Mouse (Mus musculus) cerebellum, adult 2 months (tissue): ENCODE results near the gene Prkce. TPM values are rescaled to one million over a fixed set of nuclear protein-coding genes. Genes with fewer than 3 reads are reported as not detected.

ENCODE experiments used
- DNase-seq, 2 experiments: peaks; one replicate each; pipeline ENCODE4 v3.0.0; 2021
- H3K27ac ChIP-seq: fragments of 200-500 bp; 2 replicates; pipeline ENCODE4 v1.5.1; 2012; ENCODE audit warnings: low read length, control low read depth, inconsistent platforms; ENCODE audit not compliant: insufficient read depth
- H3K27me3 ChIP-seq: fragments of 200-500 bp; 2 replicates; pipeline ENCODE4 v1.6.1; 2012; ENCODE audit warnings: inconsistent platforms, mild to moderate bottlenecking, low read length, moderate library complexity; ENCODE audit not compliant: control insufficient read depth, insufficient read depth
- H3K4me1 ChIP-seq: fragments of 200-500 bp; 2 replicates; pipeline ENCODE4 v1.6.1; 2011; ENCODE audit warnings: low read length; ENCODE audit not compliant: control insufficient read depth, insufficient read depth
- H3K4me3 ChIP-seq: fragments of 200-500 bp; replicated peaks from 2 replicates; pipeline ENCODE3; 2011; ENCODE audit warnings: mild to moderate bottlenecking, low read depth, low read length, control low read depth; ENCODE audit not compliant: insufficient read depth
- CTCF ChIP-seq: fragments of 200-500 bp; IDR thresholded peaks from 2 replicates; pipeline ENCODE4 v1.5.1; 2011; ENCODE audit warnings: low read depth, mild to moderate bottlenecking, control low read depth, low read length, moderate library complexity, borderline replicate concordance; ENCODE audit not compliant: insufficient read depth
- POLR2A ChIP-seq: fragments of 200-500 bp; IDR thresholded peaks from 2 replicates; pipeline ENCODE4 v1.6.1; 2011; ENCODE audit warnings: low read length, control low read depth, borderline replicate concordance; ENCODE audit not compliant: insufficient read depth
- WGBS: fragments of 180-500 bp; shearing (Covaris S2); methylation state at CpG from one replicate; pipeline ENCODE4 v1.1.7; 2018; 5-methylcytosine and 5-hydroxymethylcytosine counted together
- polyA plus RNA-seq: library from polyadenylated mRNA; depleted of rRNA; stranded (reverse); fragments of >200 nt; gene quantifications from 2 replicates; pipeline ENCODE4 v1.2.3, GENCODE M21; 2012

The Prkce gene
- polyA plus RNA-seq, 1 experiment: 53.7 TPM

GRCm38 (mm10) chr17:86243109-86243527 is 75.5 kb downstream of the Prkce start:
- Histone ChIP-seq H3K27ac (no peak overlapping the region), H3K4me1 (peaks cover 14% of the 10 kb centered on the region), H3K27me3 (no peaks in the 10 kb centered on the region), H3K4me3 (no peak overlapping the region)
- no peak for TF ChIP-seq POLR2A
- TF ChIP-seq CTCF: no peak
- WGBS: 90% methylated on average over 16 of the region's 16 CpGs
- no peak for DNase-seq

- H3K4me1 ChIP-seq: peaks cover 21% of the 10 kb centered on the region
- H3K4me3 ChIP-seq: no peak overlapping the region
- DNase-seq: no peak
- H3K27ac ChIP-seq: no peak overlapping the region
- no peaks in the 10 kb centered on the region for H3K27me3 ChIP-seq
- TF ChIP-seq CTCF (no peak), POLR2A (no peak)
- WGBS: 94% methylated on average over 5 of the region's 5 CpGs
Measured at GRCm38 (mm10) chr17:86244397-86244796, 76.8 kb downstream of the Prkce start.

GRCm38 (mm10) chr17:86248832-86249231 is 81.2 kb downstream of the Prkce start:
- peaks cover 59% of the 10 kb centered on the region for H3K4me1 ChIP-seq
- WGBS: 92% methylated on average over 8 of the region's 8 CpGs
- H3K27ac ChIP-seq: peak overlapping the region; percentile 85; the same call in 1 of the 2 replicates
- no peak overlapping the region for H3K4me3 ChIP-seq
- H3K27me3 ChIP-seq: no peaks in the 10 kb centered on the region
- DNase-seq: no peak
- TF ChIP-seq CTCF (no peak), POLR2A (no peak)

DNA sequence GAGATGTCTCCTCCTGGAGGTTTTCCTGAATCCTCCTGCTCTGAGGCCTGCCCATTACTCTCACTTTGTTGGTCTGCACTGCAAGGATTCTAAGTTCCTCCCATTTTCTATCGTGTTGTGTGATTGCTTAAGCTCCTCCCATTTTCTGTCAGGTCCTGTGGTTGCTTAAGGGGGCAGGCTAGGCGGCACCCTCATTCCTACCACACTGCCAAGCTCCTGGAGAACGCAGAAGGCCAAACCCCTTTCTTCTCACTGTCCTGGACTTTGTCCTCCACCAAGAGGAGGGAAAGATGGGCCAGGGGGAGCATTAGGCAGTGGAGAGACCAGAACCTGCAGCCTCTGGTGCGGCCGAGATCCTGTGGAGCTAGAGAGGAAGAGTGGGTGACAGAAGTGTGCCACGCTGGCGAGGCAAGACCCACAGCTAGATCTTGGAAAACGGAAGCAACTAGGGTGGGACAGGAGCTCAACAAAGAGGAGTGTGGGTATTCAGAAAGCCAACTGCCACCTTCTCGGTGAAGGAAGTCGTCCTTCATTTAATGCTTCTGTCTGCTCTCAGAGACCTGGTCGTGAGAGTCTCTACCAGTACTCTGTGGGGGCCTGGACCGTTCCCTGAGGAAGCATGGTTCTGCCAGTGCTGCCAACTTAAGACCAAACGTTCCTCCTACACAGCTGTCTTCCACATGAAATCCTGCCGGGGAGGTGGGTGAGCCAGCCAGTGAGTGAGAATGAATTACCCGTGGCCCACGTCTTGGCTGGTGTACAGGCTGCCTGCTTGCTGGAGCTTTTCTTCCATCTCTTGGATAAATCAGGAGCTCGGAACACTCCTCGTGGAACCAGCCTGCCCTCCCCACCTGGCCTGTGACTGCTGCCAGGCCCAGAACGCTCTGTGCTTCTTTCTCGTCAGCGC is 82.2 kb downstream of the Prkce start:
- peak overlapping the region; percentile 11 for H3K4me3 ChIP-seq
- WGBS: 18% methylated on average over 21 of the region's 21 CpGs
- peaks cover 62% of the 10 kb centered on the region for H3K4me1 ChIP-seq
- peak overlapping the region; percentile 85 for H3K27ac ChIP-seq
- H3K27me3 ChIP-seq: no peaks in the 10 kb centered on the region
- TF ChIP-seq CTCF (no peak), POLR2A (no peak)
- DNase-seq: peak; percentile 86 to 91

- H3K27ac ChIP-seq: peak overlapping the region; percentile 85
- peaks cover 62% of the 10 kb centered on the region for H3K4me1 ChIP-seq
- H3K4me3 ChIP-seq: peak overlapping the region; percentile 11
- H3K27me3 ChIP-seq: no peaks in the 10 kb centered on the region
- 11% methylated on average over 7 of the region's 7 CpGs for WGBS
- peak; percentile 20; the same call in 1 of the 2 replicates for TF ChIP-seq POLR2A
- no peak for TF ChIP-seq CTCF
- peak; percentile 87 to 91 for DNase-seq
Measured at GRCm38 (mm10) chr17:86250406-86250905, 82.9 kb downstream of the Prkce start.

DNA sequence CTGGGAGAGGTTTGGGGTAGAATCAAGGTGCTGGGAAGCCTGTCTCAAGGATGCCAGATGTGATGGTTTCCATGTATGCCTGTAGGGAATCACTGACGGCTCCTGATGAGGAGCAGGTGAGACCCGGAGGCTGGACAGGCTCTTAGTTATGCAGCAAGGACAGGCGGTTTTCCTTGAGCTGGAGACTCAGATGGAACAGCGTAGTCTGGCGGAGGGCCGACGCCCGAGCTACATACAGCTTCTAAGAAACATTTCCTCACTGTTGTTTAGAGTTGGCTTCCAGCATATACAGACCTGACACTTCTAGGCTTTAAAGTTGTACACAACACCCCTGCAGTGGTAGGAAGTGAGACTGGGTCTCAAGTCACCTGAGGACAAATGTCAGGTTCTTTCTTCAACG is 86.3 kb downstream of the Prkce start:
- Histone ChIP-seq H3K4me1 (peaks cover 62% of the 10 kb centered on the region), H3K27ac (peak overlapping the region; percentile 68), H3K27me3 (no peaks in the 10 kb centered on the region), H3K4me3 (no peak overlapping the region)
- WGBS: 19% methylated on average over 9 of the region's 9 CpGs
- no peak for TF ChIP-seq POLR2A
- no peak for DNase-seq

- TF ChIP-seq POLR2A (no peak), CTCF (no peak)
- H3K4me1 ChIP-seq: peaks cover 59% of the 10 kb centered on the region
- no peaks in the 10 kb centered on the region for H3K27me3 ChIP-seq
- DNase-seq: peak; percentile 87 to 91
- peak overlapping the region; percentile 68 for H3K27ac ChIP-seq
- 13% methylated on average over 8 of the region's 8 CpGs for WGBS
- H3K4me3 ChIP-seq: no peak overlapping the region
Measured at GRCm38 (mm10) chr17:86254285-86254684, 86.7 kb downstream of the Prkce start.

- WGBS: 99% methylated on average over 6 of the region's 6 CpGs
Measured at GRCm38 (mm10) chr17:86254978-86255377, 87.4 kb downstream of the Prkce start.

More at GRCm38 (mm10) chr17:86254978-86255377, 87.4 kb downstream of the Prkce start:
- H3K4me1 ChIP-seq: peaks cover 52% of the 10 kb centered on the region
- no peak overlapping the region; the same call in 1 of the 2 replicates for H3K27ac ChIP-seq
- no peaks in the 10 kb centered on the region for H3K27me3 ChIP-seq
- TF ChIP-seq POLR2A (no peak), CTCF (peak; percentile 29; the same call in 1 of the 2 replicates)
- no peak overlapping the region for H3K4me3 ChIP-seq
- DNase-seq: no peak
